Mouse (Mus musculus) kidney, postnatal 0 days (tissue): Measurements from ENCODE around the gene Cyb5r3. TPM values are rescaled to one million over a fixed set of nuclear protein-coding genes. Genes with fewer than 3 reads are reported as not detected.

Source experiments
- ATAC-seq: fragments of 200-750 bp; cut with Nextera tagmentation; replicated peaks from 2 replicates; pipeline ENCODE4 v1.8.0; 2017; ENCODE audit warnings: low read depth, moderate number of reproducible peaks, moderate TSS enrichment, moderate library complexity; ENCODE audit not compliant: low FRiP score
- DNase-seq: peaks from one replicate; pipeline ENCODE4 v3.0.0-alpha.2; 2016; ENCODE audit warnings: low spot score
- H3K27ac ChIP-seq: fragments of 300-500 bp; sonication (generic); 2 replicates; pipeline ENCODE4 v1.5.1; 2014; ENCODE audit warnings: mild to moderate bottlenecking
- H3K27me3 ChIP-seq: fragments of 300-500 bp; sonication (generic); 2 replicates; pipeline ENCODE4 v1.6.1; 2014; ENCODE audit warnings: low read length, mixed read lengths; ENCODE audit not compliant: insufficient read depth
- H3K36me3 ChIP-seq: fragments of 300-500 bp; sonication (generic); 2 replicates; pipeline ENCODE4 v1.6.1; 2014; ENCODE audit warnings: low read length, mixed read lengths; ENCODE audit not compliant: insufficient read depth
- H3K4me1 ChIP-seq: fragments of 300-500 bp; sonication (generic); replicated peaks from 2 replicates; pipeline ENCODE4 v1.6.1; 2014; ENCODE audit warnings: antibody characterized with exemption, low read length, mixed read lengths; ENCODE audit not compliant: insufficient read depth
- H3K4me2 ChIP-seq: fragments of 300-500 bp; sonication (generic); 2 replicates; pipeline ENCODE4 v1.6.1; 2014; ENCODE audit warnings: mild to moderate bottlenecking, low read length, moderate library complexity, mixed read lengths
- H3K4me3 ChIP-seq: fragments of 300-500 bp; sonication (generic); replicated peaks from 2 replicates; pipeline ENCODE4 v1.5.1; 2014; ENCODE audit warnings: low read depth, low read length
- H3K9ac ChIP-seq: fragments of 300-500 bp; sonication (generic); 2 replicates; pipeline ENCODE4 v1.6.1; 2014; ENCODE audit warnings: low read depth, low read length
- H3K9me3 ChIP-seq: fragments of 300-500 bp; sonication (generic); replicated peaks from 2 replicates; pipeline ENCODE4 v1.6.1; 2016; ENCODE audit warnings: low read length, inconsistent platforms, mixed read lengths
- CTCF ChIP-seq: IDR thresholded peaks from 2 replicates; pipeline ENCODE4 v1.5.1; 2016; ENCODE audit warnings: antibody characterized with exemption, low read depth, mild to moderate bottlenecking, moderate library complexity
- WGBS: fragments of 180-500 bp; shearing (Covaris S2); extraction: QIAGEN DNeasy Blood & Tissue Kit; methylation state at CpG from one replicate; pipeline ENCODE4 v1.1.7; 2014; 5-methylcytosine and 5-hydroxymethylcytosine counted together
- polyA plus RNA-seq: library from polyadenylated mRNA; unstranded; fragments of >200 nt; fragmentation: Nextera tagmentation; extraction: Ambion mirVana; gene quantifications from 2 replicates; pipeline ENCODE4 v1.2.1, GENCODE M21; 2015

The Cyb5r3 gene
- polyA plus RNA-seq, 1 experiment from 2014 or later: 90.9 TPM

DNA sequence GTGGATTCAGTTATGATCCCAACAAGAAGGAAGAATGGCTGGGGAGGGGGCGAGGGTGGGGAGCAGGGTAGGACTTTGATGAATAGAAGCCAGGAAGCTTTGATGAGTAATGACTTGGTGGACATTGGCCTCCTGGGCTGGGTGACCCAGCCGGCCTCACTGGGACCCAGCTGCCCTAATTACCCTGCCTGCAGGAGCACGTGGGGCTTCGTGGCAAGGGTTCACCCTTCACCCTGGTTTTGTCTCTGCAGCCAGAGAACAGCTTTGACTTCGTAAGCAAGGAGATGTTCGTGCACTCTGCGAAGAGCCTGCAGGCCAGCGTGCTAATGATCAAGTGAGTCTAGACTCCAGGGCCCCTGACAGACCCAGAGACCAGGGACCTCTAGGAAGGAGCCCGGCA lies 58.3 kb downstream of the Cyb5r3 start:
- no peaks in the 10 kb centered on the region for H3K9me3 ChIP-seq
- TF ChIP-seq CTCF: no peak
- no peak for ATAC-seq
- DNase-seq: no peak
- H3K4me2 ChIP-seq: no peak overlapping the region
- no peaks in the 10 kb centered on the region for H3K27me3 ChIP-seq
- H3K27ac ChIP-seq: no peak overlapping the region
- peaks cover 7% of the 10 kb centered on the region; the same call in 1 of the 2 replicates for H3K4me1 ChIP-seq
- H3K9ac ChIP-seq: no peak overlapping the region
- WGBS: 75% methylated on average over 9 of the region's 9 CpGs
- H3K4me3 ChIP-seq: no peak overlapping the region
- peaks cover 23% of the 10 kb centered on the region for H3K36me3 ChIP-seq

DNA sequence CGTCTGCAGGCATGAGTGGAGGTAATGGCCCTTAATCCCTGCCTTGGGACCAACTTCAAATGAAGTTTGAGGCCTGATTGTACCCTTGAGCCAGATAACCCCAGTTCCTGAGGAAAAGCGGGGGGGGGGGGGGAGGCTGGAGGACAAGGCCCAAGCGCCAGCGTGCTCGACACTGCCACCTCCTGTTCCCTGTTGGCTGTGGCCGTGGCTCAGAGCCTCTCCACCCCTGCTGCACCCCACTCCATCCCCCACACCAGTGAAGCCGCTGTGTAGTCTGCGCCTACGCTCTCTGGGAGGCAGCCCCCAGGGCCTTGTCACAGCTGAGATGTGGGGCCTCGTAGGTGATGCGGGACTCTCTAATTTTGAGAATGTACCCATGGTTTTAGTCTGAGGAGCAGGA lies 59.5 kb downstream of the Cyb5r3 start:
- DNase-seq: peak; percentile 81
- Histone ChIP-seq H3K36me3 (peaks cover 13% of the 10 kb centered on the region), H3K9me3 (no peaks in the 10 kb centered on the region), H3K27me3 (no peaks in the 10 kb centered on the region), H3K27ac (no peak overlapping the region), H3K4me2 (no peak overlapping the region), H3K9ac (no peak overlapping the region), H3K4me1 (peaks cover 7% of the 10 kb centered on the region; the same call in 1 of the 2 replicates), H3K4me3 (no peak overlapping the region)
- no peak; the same call in 1 of the 2 replicates for ATAC-seq
- 4% methylated on average over 10 of the region's 11 CpGs for WGBS
- TF ChIP-seq CTCF: peak; percentile 81

DNA sequence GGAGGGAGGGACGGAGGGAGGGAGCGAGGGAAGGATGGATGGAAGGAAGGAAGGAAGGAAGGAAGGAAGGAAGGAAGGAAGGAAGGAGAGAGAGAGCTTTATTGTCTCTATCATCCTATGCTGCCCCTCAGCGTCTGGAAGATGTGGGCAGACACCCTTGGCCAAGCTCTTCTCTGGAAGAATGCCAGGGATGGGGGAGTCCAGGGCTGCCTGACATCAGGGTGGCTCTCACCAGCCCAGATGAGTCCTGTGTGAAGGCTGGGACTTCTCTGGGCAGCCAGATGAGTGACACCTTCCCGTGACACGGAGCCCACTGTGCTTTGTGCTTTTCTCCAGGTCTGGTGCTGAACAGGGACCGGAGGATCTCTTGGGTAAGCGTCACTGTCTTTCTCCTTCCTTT lies 60.5 kb downstream of the Cyb5r3 start:
- Histone ChIP-seq H3K9ac (no peak overlapping the region), H3K9me3 (no peaks in the 10 kb centered on the region), H3K4me1 (peaks cover 7% of the 10 kb centered on the region; the same call in 1 of the 2 replicates), H3K27me3 (no peaks in the 10 kb centered on the region), H3K4me3 (no peak overlapping the region), H3K4me2 (no peak overlapping the region), H3K36me3 (peaks cover 3% of the 10 kb centered on the region; the same call in 1 of the 2 replicates), H3K27ac (no peak overlapping the region)
- 79% methylated on average over 7 of the region's 7 CpGs for WGBS
- TF ChIP-seq CTCF: no peak
- ATAC-seq (no peak), DNase-seq (no peak)

DNA sequence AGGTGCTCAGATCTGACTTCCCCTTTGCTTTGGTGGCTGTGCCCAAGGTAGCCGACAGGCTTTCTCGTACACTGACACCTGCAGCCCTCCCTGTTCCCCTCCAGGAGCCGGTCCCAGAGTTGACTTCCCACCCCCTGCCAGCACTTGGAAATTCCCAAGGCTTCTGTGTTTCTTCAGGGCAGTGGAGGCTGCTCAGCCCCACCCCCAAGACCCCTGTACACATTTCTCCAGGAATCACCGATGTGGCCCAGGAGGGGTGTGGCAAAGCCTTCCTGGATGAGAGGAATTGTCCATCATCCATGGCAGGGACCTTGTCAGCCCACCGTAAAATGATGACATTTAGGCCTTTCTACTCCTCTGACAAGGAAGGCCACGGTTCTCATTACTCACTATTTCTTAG lies 61.1 kb downstream of the Cyb5r3 start:
- WGBS: 55% methylated on average over 6 of the region's 6 CpGs
- Histone ChIP-seq H3K9ac (no peak overlapping the region), H3K27me3 (no peaks in the 10 kb centered on the region), H3K36me3 (no peaks in the 10 kb centered on the region), H3K4me2 (no peak overlapping the region), H3K27ac (no peak overlapping the region), H3K4me3 (no peak overlapping the region), H3K4me1 (peaks cover 7% of the 10 kb centered on the region; the same call in 1 of the 2 replicates), H3K9me3 (no peaks in the 10 kb centered on the region)
- DNase-seq (no peak), ATAC-seq (no peak)
- TF ChIP-seq CTCF: no peak

DNA sequence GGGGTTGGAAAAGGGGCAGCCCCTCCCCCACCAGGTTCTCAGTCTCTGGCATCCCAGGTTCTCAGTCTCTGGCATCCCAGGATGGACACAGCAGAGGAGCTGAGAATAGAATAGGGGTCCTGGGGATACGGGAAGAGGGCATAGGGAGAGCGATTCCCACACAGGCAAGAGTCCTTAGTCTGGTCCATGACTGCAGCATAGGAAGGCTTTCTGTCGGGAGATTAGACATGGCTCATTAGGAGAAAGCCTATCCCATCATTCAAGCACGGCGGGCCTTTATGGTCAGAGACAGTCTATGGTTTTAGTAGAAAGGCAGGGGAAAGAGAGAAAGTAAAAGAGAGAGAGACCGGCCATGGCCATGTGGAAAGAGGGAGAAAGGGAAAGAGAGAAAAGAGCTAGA lies 64.6 kb downstream of the Cyb5r3 start:
- no peaks in the 10 kb centered on the region for H3K36me3 ChIP-seq
- H3K4me3 ChIP-seq: no peak overlapping the region
- H3K27ac ChIP-seq: no peak overlapping the region
- no peak for DNase-seq
- H3K27me3 ChIP-seq: no peaks in the 10 kb centered on the region
- 49% methylated on average over 6 of the region's 6 CpGs for WGBS
- H3K4me2 ChIP-seq: no peak overlapping the region
- H3K9me3 ChIP-seq: no peaks in the 10 kb centered on the region
- 0 out of 2 replicates have a peak, but pooled peaks cover 4% of the 10 kb centered on the region for H3K4me1 ChIP-seq
- TF ChIP-seq CTCF: no peak
- H3K9ac ChIP-seq: 0 out of 2 replicates have a peak overlapping the region, but pooled peaks have one; percentile 2
- no peak for ATAC-seq

DNA sequence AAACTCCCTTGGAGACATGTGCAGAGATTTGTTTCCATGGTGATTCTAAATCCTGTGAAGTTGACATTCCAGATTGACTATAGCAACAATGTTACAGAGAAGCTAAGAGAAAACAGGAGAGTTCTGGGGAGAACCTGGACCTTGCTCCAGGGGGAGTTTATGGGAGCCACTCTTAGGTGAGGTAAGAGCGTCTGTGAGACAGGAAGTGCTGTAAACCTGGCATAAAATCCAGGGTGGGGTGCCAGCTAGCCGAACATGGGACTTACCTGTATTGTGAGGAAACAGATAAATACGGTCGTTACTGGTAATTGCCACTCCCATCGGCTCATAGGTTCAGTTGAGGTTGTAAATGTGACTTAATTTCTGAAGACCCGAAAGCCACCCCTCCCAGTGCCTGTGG lies 66.0 kb downstream of the Cyb5r3 start:
- Histone ChIP-seq H3K4me2 (no peak overlapping the region), H3K27me3 (no peaks in the 10 kb centered on the region), H3K4me3 (no peak overlapping the region), H3K27ac (no peak overlapping the region), H3K9ac (no peak overlapping the region), H3K4me1 (no peaks in the 10 kb centered on the region), H3K36me3 (no peaks in the 10 kb centered on the region), H3K9me3 (no peaks in the 10 kb centered on the region)
- ATAC-seq (no peak), DNase-seq (no peak)
- no peak for TF ChIP-seq CTCF
- WGBS: 62% methylated on average over 6 of the region's 6 CpGs

Other genes with a start within 250 kb of the Cyb5r3 start
- gene Tcf20, start 184.7 kb downstream of the Cyb5r3 start, polyA plus RNA-seq: 5.6 and 5.8 TPM in 2 replicates
- 2.2 and 2.3 TPM in 2 replicates for gene Nfam1, start 139.3 kb downstream of the Cyb5r3 start, polyA plus RNA-seq
- gene Serhl, start 83.1 kb downstream of the Cyb5r3 start, polyA plus RNA-seq: 76.5 and 83.5 TPM in 2 replicates
- 52.9 and 56.2 TPM in 2 replicates for gene Rrp7a, start 49.8 kb downstream of the Cyb5r3 start, polyA plus RNA-seq
- gene Poldip3, start 23.2 kb downstream of the Cyb5r3 start, polyA plus RNA-seq: 88.6 and 101 TPM in 2 replicates
- gene A4galt, start 79.2 kb upstream of the Cyb5r3 start, polyA plus RNA-seq: 26.5 and 27.2 TPM in 2 replicates
- 36.2 and 40.9 TPM in 2 replicates for gene Arfgap3, start 177.7 kb upstream of the Cyb5r3 start, polyA plus RNA-seq